Mouse (Mus musculus) hindbrain, embryonic 14.5 days (tissue): ENCODE measurements around the gene Mtr. TPM values are rescaled to one million over a fixed set of nuclear protein-coding genes. Genes with fewer than 3 reads are reported as not detected.

ENCODE experiments used
- ATAC-seq: fragments of 200-750 bp; cut with Nextera tagmentation; 2 replicates; pipeline ENCODE4 v1.8.0; 2017; ENCODE audit warnings: moderate number of reproducible peaks, mild to moderate bottlenecking, moderate TSS enrichment, moderate library complexity; ENCODE audit not compliant: low FRiP score
- DNase-seq: peaks from one replicate; pipeline ENCODE4 v3.0.0-alpha.2; 2015; ENCODE audit warnings: low spot score
- H3K27ac ChIP-seq: fragments of 300-500 bp; sonication (generic); 2 replicates; pipeline ENCODE4 v1.5.1; 2014; ENCODE audit warnings: mild to moderate bottlenecking, moderate library complexity
- H3K27me3 ChIP-seq: fragments of 300-500 bp; sonication (generic); 2 replicates; pipeline ENCODE4 v1.6.1; 2014; ENCODE audit warnings: mild to moderate bottlenecking, low read length, mixed read lengths; ENCODE audit not compliant: control insufficient read depth, insufficient read depth
- H3K36me3 ChIP-seq: fragments of 300-500 bp; sonication (generic); replicated peaks from 2 replicates; pipeline ENCODE4 v1.6.1; 2014; ENCODE audit not compliant: control insufficient read depth, insufficient read depth
- H3K4me1 ChIP-seq: fragments of 300-500 bp; sonication (generic); replicated peaks from 2 replicates; pipeline ENCODE4 v1.6.1; 2014; ENCODE audit warnings: antibody characterized with exemption, low read length, mixed read lengths; ENCODE audit not compliant: control insufficient read depth, insufficient read depth
- H3K4me2 ChIP-seq: fragments of 300-500 bp; sonication (generic); replicated peaks from 2 replicates; pipeline ENCODE4 v1.6.1; 2014; ENCODE audit warnings: mild to moderate bottlenecking, moderate library complexity
- H3K4me3 ChIP-seq: fragments of 300-500 bp; sonication (generic); replicated peaks from 2 replicates; pipeline ENCODE4 v1.5.1; 2014; ENCODE audit warnings: mild to moderate bottlenecking, low read length
- H3K9ac ChIP-seq: fragments of 300-500 bp; sonication (generic); 2 replicates; pipeline ENCODE4 v1.6.1; 2014
- H3K9me3 ChIP-seq: fragments of 300-500 bp; sonication (generic); 2 replicates; pipeline ENCODE4 v1.6.1; 2016; ENCODE audit warnings: low read length; ENCODE audit not compliant: control insufficient read depth
- WGBS: fragments of 180-500 bp; shearing (Covaris S2); extraction: QIAGEN DNeasy Blood & Tissue Kit; methylation state at CpG from one replicate; pipeline ENCODE4 v1.1.7; 2014; 5-methylcytosine and 5-hydroxymethylcytosine counted together
- polyA plus RNA-seq: library from polyadenylated mRNA; unstranded; fragments of >200 nt; fragmentation: Nextera tagmentation; extraction: Ambion mirVana; gene quantifications from 2 replicates; pipeline ENCODE4 v1.2.1, GENCODE M21; 2014

Gene Mtr
- polyA plus RNA-seq, 1 experiment from 2014 or later, result 5.0 TPM

- no peaks in the 10 kb centered on the region for H3K36me3 ChIP-seq
- H3K27ac ChIP-seq, result no peak overlapping the region
- no peak overlapping the region for H3K4me2 ChIP-seq
- H3K9me3 ChIP-seq, result no peaks in the 10 kb centered on the region
- ATAC-seq (no peak), DNase-seq (no peak)
- no peaks in the 10 kb centered on the region for H3K4me1 ChIP-seq
- no peak overlapping the region for H3K9ac ChIP-seq
- WGBS, result 89% methylated on average over 3 of the region's 3 CpGs
- H3K27me3 ChIP-seq, result no peaks in the 10 kb centered on the region
- H3K4me3 ChIP-seq, result no peak overlapping the region
Observed at GRCm38 (mm10) chr13:12283826-12284225, 25.9 kb upstream of the Mtr start.

- Histone ChIP-seq H3K9me3 (no peaks in the 10 kb centered on the region), H3K27ac (no peak overlapping the region), H3K4me3 (no peak overlapping the region), H3K27me3 (no peaks in the 10 kb centered on the region), H3K4me1 (no peaks in the 10 kb centered on the region), H3K9ac (no peak overlapping the region), H3K36me3 (no peaks in the 10 kb centered on the region), H3K4me2 (no peak overlapping the region)
- 77% methylated on average over 6 of the region's 6 CpGs for WGBS
- no peak for ATAC-seq
- DNase-seq, result no peak
Observed at GRCm38 (mm10) chr13:12274721-12275120, 16.8 kb upstream of the Mtr start.

DNA sequence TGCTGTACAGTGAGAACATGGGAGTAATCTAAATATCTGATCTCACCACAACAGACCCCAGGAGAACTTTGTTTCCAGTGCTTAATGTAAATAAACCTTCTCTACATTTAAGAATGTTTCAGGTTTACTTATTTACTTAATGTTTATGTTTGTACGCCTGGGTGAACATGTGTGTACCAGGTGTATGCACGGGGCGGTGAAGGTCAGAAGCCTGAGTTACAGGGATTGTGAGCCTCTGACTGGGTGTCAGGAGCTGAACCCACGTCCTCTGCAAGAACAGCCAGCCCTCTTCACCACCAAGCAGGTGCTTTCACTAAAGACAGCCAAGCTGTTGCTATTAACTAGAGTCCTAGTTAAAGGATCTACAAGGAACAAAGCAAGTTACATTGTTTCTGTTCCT is 16.3 kb upstream of the Mtr start:
- no peaks in the 10 kb centered on the region for H3K36me3 ChIP-seq
- H3K27me3 ChIP-seq, result no peaks in the 10 kb centered on the region
- WGBS, result 84% methylated on average over 4 of the region's 4 CpGs
- no peaks in the 10 kb centered on the region for H3K9me3 ChIP-seq
- no peak overlapping the region for H3K4me2 ChIP-seq
- no peaks in the 10 kb centered on the region for H3K4me1 ChIP-seq
- H3K9ac ChIP-seq, result no peak overlapping the region
- no peak overlapping the region for H3K4me3 ChIP-seq
- ATAC-seq (no peak), DNase-seq (no peak)
- H3K27ac ChIP-seq, result no peak overlapping the region

DNA sequence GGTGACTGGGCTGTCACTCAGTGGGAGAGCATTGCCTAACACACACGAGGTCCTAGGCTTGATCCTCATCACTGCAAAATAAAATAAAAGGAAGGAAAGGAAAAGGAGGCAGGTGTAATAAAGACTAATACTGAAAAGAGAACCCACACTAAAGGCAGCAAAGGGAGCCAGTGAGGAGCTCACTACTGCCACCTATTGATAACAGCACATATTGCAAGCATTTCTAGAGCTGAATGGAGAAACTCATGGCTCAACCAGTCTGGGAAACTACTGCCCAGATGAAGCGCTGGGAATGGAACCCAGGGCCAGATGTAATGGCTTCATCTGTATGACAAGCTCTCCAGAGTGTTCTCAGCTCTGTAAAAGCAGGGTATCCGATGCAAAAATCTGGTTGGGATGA is 15.0 kb upstream of the Mtr start:
- Histone ChIP-seq H3K27me3 (no peaks in the 10 kb centered on the region), H3K9ac (no peak overlapping the region), H3K9me3 (no peaks in the 10 kb centered on the region), H3K27ac (no peak overlapping the region), H3K36me3 (no peaks in the 10 kb centered on the region), H3K4me1 (no peaks in the 10 kb centered on the region), H3K4me3 (no peak overlapping the region), H3K4me2 (no peak overlapping the region)
- DNase-seq (peak; percentile 72), ATAC-seq (0 out of 2 replicates have a peak, but pooled peaks have one; percentile 24)
- 54% methylated on average over 3 of the region's 3 CpGs for WGBS

DNA sequence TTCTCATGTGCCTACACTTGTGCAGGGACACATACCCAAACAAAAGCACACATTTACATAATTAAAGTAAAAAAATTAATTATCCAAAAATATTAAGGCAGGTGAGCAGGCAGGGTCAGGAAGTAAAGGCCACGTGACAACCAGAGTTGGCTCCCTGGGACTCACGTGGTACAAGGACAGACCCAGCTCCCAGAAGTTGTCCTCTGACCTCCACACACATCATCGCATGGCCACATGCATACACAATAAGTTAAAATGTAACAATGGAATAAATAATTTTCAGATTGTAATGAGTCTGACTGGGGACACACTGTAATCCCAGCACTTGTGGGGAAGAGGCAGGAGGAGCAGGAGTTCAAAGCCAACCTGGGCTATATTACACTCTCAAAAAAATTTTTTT is 10.1 kb upstream of the Mtr start:
- Histone ChIP-seq H3K9ac (no peak overlapping the region), H3K4me2 (no peak overlapping the region), H3K36me3 (no peaks in the 10 kb centered on the region), H3K27me3 (no peaks in the 10 kb centered on the region), H3K4me3 (no peak overlapping the region), H3K27ac (no peak overlapping the region), H3K4me1 (no peaks in the 10 kb centered on the region), H3K9me3 (no peaks in the 10 kb centered on the region)
- no peak for ATAC-seq
- WGBS, result 95% methylated on average over 3 of the region's 3 CpGs
- no peak for DNase-seq

DNA sequence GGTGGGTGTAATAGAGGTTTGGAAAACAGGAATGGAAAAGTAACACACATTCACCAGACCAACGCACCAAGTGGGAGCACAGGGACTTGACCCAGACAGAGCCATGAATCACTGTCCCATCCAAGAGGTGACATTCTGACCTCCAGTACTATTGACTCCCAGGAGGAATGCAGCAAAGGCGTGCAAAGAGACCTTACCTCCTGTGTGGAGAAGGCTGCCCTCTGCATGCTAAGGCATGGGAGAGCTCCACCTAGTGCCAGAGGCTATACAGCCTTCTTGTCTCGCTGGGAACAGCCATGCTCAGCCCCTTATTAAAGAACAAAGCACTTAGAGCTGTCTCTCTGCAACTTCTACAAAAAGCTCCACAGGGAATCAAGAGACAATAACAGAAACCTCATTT is 9.2 kb upstream of the Mtr start:
- Histone ChIP-seq H3K27ac (no peak overlapping the region), H3K9me3 (no peaks in the 10 kb centered on the region), H3K4me1 (no peaks in the 10 kb centered on the region), H3K9ac (no peak overlapping the region), H3K36me3 (no peaks in the 10 kb centered on the region), H3K4me3 (no peak overlapping the region), H3K27me3 (no peaks in the 10 kb centered on the region), H3K4me2 (no peak overlapping the region)
- 50% methylated on average over 3 of the region's 3 CpGs for WGBS
- no peak for DNase-seq
- ATAC-seq, result no peak

DNA sequence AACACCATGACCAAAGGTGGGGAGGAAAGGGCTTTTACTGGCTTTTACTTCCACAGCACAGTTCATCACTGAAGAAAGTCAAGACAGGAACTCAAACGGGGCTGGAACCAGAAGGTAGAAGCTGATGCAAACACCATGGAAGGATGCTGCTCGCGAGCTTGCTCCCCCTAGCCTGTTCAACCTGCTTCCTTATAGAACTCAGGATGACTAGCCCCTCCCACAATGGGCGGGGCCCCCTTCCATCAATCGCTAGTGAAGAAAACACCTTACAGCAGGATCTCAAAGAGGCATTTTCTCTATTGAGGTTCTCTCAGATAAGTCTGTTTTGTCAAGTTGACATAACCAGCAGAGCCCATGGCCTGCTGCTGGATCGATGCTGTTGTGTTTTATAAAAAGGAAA is 6.1 kb upstream of the Mtr start:
- Histone ChIP-seq H3K36me3 (no peaks in the 10 kb centered on the region), H3K27ac (no peak overlapping the region), H3K4me3 (no peak overlapping the region), H3K27me3 (no peaks in the 10 kb centered on the region), H3K4me2 (no peak overlapping the region), H3K9ac (no peak overlapping the region), H3K4me1 (no peaks in the 10 kb centered on the region), H3K9me3 (no peaks in the 10 kb centered on the region; the same call in 1 of the 2 replicates)
- WGBS, result 78% methylated on average over 6 of the region's 6 CpGs
- no peak for ATAC-seq
- DNase-seq, result no peak

DNA sequence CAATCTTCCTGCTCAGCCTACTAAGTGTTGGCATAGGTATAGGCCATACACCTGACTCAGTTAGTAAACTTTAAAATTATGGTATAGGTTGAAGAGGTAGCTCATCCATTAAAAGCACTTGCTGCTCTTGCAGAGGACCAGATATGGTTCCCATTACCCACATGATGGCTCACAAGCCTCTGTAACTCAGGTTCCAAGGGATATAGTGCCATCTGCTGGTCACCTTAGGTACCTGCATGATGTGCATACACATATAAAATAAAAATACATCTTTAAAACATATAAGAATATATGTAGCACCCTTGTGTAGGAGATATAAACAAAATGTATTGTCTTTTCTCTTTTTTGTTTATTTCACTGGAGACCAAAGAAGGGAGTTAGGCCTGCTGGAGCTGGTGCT is 3.6 kb upstream of the Mtr start:
- no peaks in the 10 kb centered on the region for H3K36me3 ChIP-seq
- DNase-seq (no peak), ATAC-seq (no peak)
- H3K9ac ChIP-seq, result no peak overlapping the region
- H3K4me1 ChIP-seq, result peaks cover 7% of the 10 kb centered on the region; the same call in 1 of the 2 replicates
- no peak overlapping the region for H3K4me3 ChIP-seq
- H3K9me3 ChIP-seq, result no peaks in the 10 kb centered on the region; the same call in 1 of the 2 replicates
- no peak overlapping the region for H3K4me2 ChIP-seq
- no peaks in the 10 kb centered on the region for H3K27me3 ChIP-seq
- H3K27ac ChIP-seq, result no peak overlapping the region

DNA sequence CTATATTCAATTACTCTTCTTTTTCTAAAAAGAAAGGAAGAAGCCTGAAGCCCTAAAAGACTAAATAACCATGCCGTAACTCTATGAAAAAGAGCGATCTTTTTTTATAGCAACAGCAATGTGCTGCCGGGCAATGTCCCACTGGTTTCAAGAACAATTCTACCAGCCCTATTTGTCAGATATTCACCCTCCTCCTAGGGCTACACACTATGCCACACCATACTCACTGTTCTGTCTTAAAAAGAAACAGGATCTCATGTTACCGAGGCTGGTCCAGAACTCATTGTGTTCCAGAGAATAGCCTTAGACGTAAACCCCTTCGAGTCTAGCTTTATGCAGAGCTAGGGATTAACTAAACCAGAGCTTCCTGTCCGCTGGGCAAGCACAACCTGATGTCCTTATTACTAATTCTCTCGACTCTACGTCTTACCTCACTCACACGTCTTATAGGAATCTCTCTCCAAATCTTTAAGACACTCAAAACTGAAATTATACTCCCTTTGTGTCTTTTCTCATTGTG is 982 bp downstream of the Mtr start:
- no peaks in the 10 kb centered on the region; the same call in 1 of the 2 replicates for H3K9me3 ChIP-seq
- peak overlapping the region; percentile 54 for H3K4me2 ChIP-seq
- ATAC-seq (no peak), DNase-seq (no peak)
- H3K36me3 ChIP-seq, result 0 out of 2 replicates have a peak, but pooled peaks cover 4% of the 10 kb centered on the region
- no peak overlapping the region for H3K27ac ChIP-seq
- 9% methylated on average over 10 of the region's 10 CpGs for WGBS
- peaks cover 11% of the 10 kb centered on the region; the same call in 1 of the 2 replicates for H3K4me1 ChIP-seq
- peak overlapping the region; percentile 63 for H3K9ac ChIP-seq
- H3K27me3 ChIP-seq, result no peaks in the 10 kb centered on the region
- peak overlapping the region; percentile 62 for H3K4me3 ChIP-seq
